In the genomic region with DNA sequence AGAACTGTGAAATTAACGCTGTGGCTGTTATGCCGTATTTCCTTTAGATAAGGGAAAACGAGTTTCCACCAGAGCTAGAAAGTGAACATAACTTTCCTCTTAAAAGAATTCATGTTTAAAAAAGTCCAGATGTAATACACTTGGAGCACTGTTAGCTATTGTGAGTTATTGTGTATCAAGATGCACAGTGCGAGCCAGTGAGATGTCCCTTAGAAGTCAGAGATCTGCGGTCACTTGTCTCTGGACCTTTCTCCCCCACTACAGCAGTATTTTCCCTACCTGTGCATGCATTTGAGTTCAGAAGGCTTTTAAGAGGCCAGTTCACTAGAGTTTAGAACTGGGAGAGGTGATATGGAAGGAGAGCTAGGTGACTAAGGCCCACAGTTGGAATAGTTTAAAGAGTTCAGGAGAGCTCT, we compare ENCODE assay signal across 9 mouse cellular contexts. TPM values are rescaled to one million over a fixed set of nuclear protein-coding genes. Genes with fewer than 3 reads are reported as not detected.
DNase-seq lines count a peak whose midpoint lies in the region; ATAC-seq and TF ChIP-seq lines count a peak whose summit lies in the region.
"Had no signal": no experiment of that assay in that cellular context is flagged by ENCODE, and none has a peak within 500 bp of the region (broad histone marks: within the 10 kb centered on the region; RNA-seq: fewer than 3 reads in every experiment).

No protein-coding gene starts in this region.

- DNase-seq in frontal cortex, adult 2 months (ENCODE audit: extremely low spot score in 1 of 2, low spot score in 1 of 2), result peak; percentile 5 to 17
- DNase-seq in frontal cortex, postnatal 14 days (ENCODE audit: low spot score in 2 of 2), result no peak
- DNase-seq in embryo, embryonic 9.5 days (ENCODE audit: extremely low spot score), result peak; percentile 30
- DNase-seq in liver, adult 2 months (ENCODE audit: extremely low read depth, low read depth, low spot score), result peak; percentile 74
- DNase-seq in layer of hippocampus, postnatal 25 days (ENCODE audit: extremely low spot score in 1 of 2, low spot score in 1 of 2), result no peak

- WGBS in hindbrain, embryonic 12.5 days, result 60% methylated on average over 5 of the region's 5 CpGs
- 7% methylated on average over 5 of the region's 5 CpGs for WGBS in liver, adult 2 months
- 52% methylated on average over 5 of the region's 5 CpGs for WGBS in neural tube, embryonic 15.5 days

- peak overlapping the region; percentile 87 for H3K4me3 ChIP-seq in E14TG2a.4 (replicated peaks; ENCODE audit: low read length)
- peak overlapping the region; percentile 46 for H3K4me3 ChIP-seq in hindbrain, embryonic 12.5 days
- peak overlapping the region; percentile 55 for H3K4me3 ChIP-seq in liver, adult 2 months (ENCODE audit: insufficient read depth, low read depth, low read length)
- H3K4me3 ChIP-seq in neural tube, embryonic 15.5 days (replicated peaks), result peak overlapping the region; percentile 51

- no peaks in the 10 kb centered on the region for H3K36me3 ChIP-seq in E14TG2a.4 (ENCODE audit: insufficient read depth, low read length)
- H3K36me3 ChIP-seq in hindbrain, embryonic 12.5 days, result no peaks in the 10 kb centered on the region
- no peaks in the 10 kb centered on the region for H3K36me3 ChIP-seq in liver, adult 2 months (ENCODE audit: control insufficient read depth, insufficient read depth, low read length)
- H3K36me3 ChIP-seq in neural tube, embryonic 15.5 days, result no peaks in the 10 kb centered on the region

- peaks cover 3% of the 10 kb centered on the region; the same call in 1 of the 2 replicates for H3K79me2 ChIP-seq in liver, adult 2 months (ENCODE audit: control insufficient read depth, insufficient read depth, low read length)

- no peak for ATAC-seq in hindbrain, embryonic 12.5 days (ENCODE audit: low FRiP score)
- no peak for ATAC-seq in neural tube, embryonic 15.5 days (ENCODE audit: low FRiP score)

- no peaks in the 10 kb centered on the region for H3K9me3 ChIP-seq in E14TG2a.4 (ENCODE audit: low read length)
- no peaks in the 10 kb centered on the region for H3K9me3 ChIP-seq in hindbrain, embryonic 12.5 days (replicated peaks)
- H3K9me3 ChIP-seq in neural tube, embryonic 15.5 days (replicated peaks), result no peaks in the 10 kb centered on the region

- H3K4me1 ChIP-seq in E14TG2a.4 (replicated peaks; ENCODE audit: low read depth, low read length), result peaks cover 21% of the 10 kb centered on the region
- peaks cover 5% of the 10 kb centered on the region for H3K4me1 ChIP-seq in hindbrain, embryonic 12.5 days
- H3K4me1 ChIP-seq in liver, adult 2 months (ENCODE audit: control insufficient read depth, insufficient read depth, low read length), result no peaks in the 10 kb centered on the region; the same call in 1 of the 2 replicates
- H3K4me1 ChIP-seq in neural tube, embryonic 15.5 days, result peaks cover 15% of the 10 kb centered on the region

- H3K27me3 ChIP-seq in E14TG2a.4 (ENCODE audit: insufficient read depth, low read length), result no peaks in the 10 kb centered on the region
- H3K27me3 ChIP-seq in hindbrain, embryonic 12.5 days, result no peaks in the 10 kb centered on the region
- H3K27me3 ChIP-seq in liver, adult 2 months (ENCODE audit: control insufficient read depth, insufficient read depth, low read length), result no peaks in the 10 kb centered on the region
- H3K27me3 ChIP-seq in neural tube, embryonic 15.5 days (replicated peaks), result no peaks in the 10 kb centered on the region

- peak overlapping the region; percentile 56 for H3K4me2 ChIP-seq in hindbrain, embryonic 12.5 days (replicated peaks)
- peak overlapping the region; percentile 69 for H3K4me2 ChIP-seq in neural tube, embryonic 15.5 days

- H3K9ac ChIP-seq in hindbrain, embryonic 12.5 days, result peak overlapping the region; percentile 70
- peak overlapping the region; percentile 77 for H3K9ac ChIP-seq in liver, adult 2 months (ENCODE audit: low read depth, low read length)
- peak overlapping the region; percentile 74 for H3K9ac ChIP-seq in neural tube, embryonic 15.5 days (replicated peaks)

- peak overlapping the region; percentile 95 for H3K27ac ChIP-seq in hindbrain, embryonic 12.5 days
- peak overlapping the region; percentile 92 for H3K27ac ChIP-seq in liver, adult 2 months (replicated peaks; ENCODE audit: insufficient read depth, low read depth, low read length)
- H3K27ac ChIP-seq in neural tube, embryonic 15.5 days (replicated peaks), result peak overlapping the region; percentile 95

- no peak for TF ChIP-seq POLR2A in liver, adult 2 months (IDR thresholded peaks at IDR 0.05; ENCODE audit: extremely low read depth, insufficient read depth, low read length)

- no peak for TF ChIP-seq CTCF in E14TG2a.4 (conservative IDR thresholded peaks at IDR 0.05; ENCODE audit: low read length)
- no peak for TF ChIP-seq CTCF in liver, adult 2 months (IDR thresholded peaks at IDR 0.05; ENCODE audit: low read depth, low read length)

RNA-seq across cellular contexts. Expression of gene Gm42906, which starts 58.6 kb away (rescaled TPM):
- polyA plus RNA-seq in frontal cortex, adult 2 months (2012; rRNA removed), result not detected in 2 replicates
- not detected in 2 replicates for polyA plus RNA-seq in hindbrain, embryonic 12.5 days (2016; fragmentation: Nextera tagmentation; extraction: Ambion mirVana)
- total RNA-seq in liver, adult 2 months (2014; rRNA removed), result not detected in 2 replicates
- polyA plus RNA-seq in liver, adult 2 months (2012; rRNA removed), result not detected in 2 replicates
- not detected in 2 replicates for polyA plus RNA-seq in neural tube, embryonic 15.5 days (2015; fragmentation: Nextera tagmentation; extraction: Ambion mirVana)
- total RNA-seq in layer of hippocampus, postnatal 25 days (2021), result not detected
- total RNA-seq: layer of hippocampus, postnatal 10 days had no signal

Comparison
In these comparisons a context has a peak if more than half of its experiments do, and no peak if none do; other contexts are left out.
1. DNase-seq: peak in frontal cortex, adult 2 months (2 of 2), embryo, embryonic 9.5 days (single experiment) and liver, adult 2 months (single experiment); none in frontal cortex, postnatal 14 days (0 of 2) and layer of hippocampus, postnatal 25 days (0 of 2).
2. Peak in every context shown above with its lines, with median percentiles within 50 percentile points of each other: H3K4me3 ChIP-seq, H3K27ac ChIP-seq and H3K9ac ChIP-seq.